Mouse (Mus musculus): ENCODE measurements around the gene Msmp. TPM values are rescaled to one million over a fixed set of nuclear protein-coding genes. Genes with fewer than 3 reads are reported as not detected.
"Not testable (repeated sequence)": the region's sequence is repeated elsewhere in the genome, so short reads cannot be mapped to it uniquely, and the experiment has no call there.

Msmp gene
- polyA plus RNA-seq, 1 experiment = not detected

DNA sequence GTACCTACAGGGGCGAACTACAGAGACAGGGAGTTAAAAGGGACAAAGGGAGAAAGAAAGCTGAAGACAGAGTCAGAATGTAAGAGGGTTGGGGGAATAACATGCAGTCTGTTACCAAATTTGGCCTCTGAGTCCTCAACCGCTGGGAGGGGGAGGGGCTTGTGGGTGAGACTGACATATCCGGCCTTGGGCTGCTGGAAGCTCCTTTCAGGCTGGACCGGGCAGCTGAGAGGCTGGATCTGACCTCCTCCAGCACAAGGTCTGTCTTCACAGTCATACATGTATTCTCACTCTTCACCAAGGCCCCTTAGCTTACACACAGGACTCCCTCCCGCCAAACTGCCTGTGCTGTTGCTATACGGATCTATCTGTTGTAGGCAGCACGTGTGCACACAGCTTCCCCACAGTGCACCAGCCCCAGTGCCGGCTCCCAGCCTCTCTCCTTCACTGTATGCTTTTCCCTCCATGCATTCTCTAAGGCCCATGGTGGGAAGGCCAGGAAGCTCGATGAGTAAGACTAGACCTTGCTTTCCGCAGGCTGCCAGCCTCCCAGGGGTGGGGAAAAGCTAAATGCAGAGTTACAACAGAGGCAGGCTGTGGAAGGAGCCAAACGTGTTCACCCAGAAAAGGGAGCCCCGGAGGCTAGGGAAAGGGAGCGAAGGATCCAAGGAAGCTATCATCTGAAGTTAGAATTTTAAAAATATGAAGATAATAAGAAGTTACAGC is 25.5 kb downstream of the Msmp start:
- Histone ChIP-seq H3K9ac (ENCODE audit: low read depth, poor library complexity, severe bottlenecking) (peak overlapping the region; percentile 6; the same call in 1 of the 2 replicates), H3K4me1 (ENCODE audit: control insufficient read depth, insufficient read depth, low read length) (peaks cover 12% of the 10 kb centered on the region), H3K27me3 (ENCODE audit: control insufficient read depth, insufficient read depth, low read length, poor library complexity, severe bottlenecking) (no peaks in the 10 kb centered on the region), H3K4me3 (ENCODE audit: low read depth, low read length) (peak overlapping the region; percentile 49), H3K36me3 (ENCODE audit: control insufficient read depth, insufficient read depth, low read length, poor library complexity, severe bottlenecking) (peaks cover 22% of the 10 kb centered on the region), H3K27ac (ENCODE audit: insufficient read depth, low read length) (peak overlapping the region; percentile 83), H3K9me3 (replicated peaks; ENCODE audit: control insufficient read depth, insufficient read depth, low read length, poor library complexity, severe bottlenecking) (no peaks in the 10 kb centered on the region)
- peak; percentile 37; the same call in 1 of the 2 replicates for TF ChIP-seq EP300 (IDR thresholded peaks at IDR 0.05; ENCODE audit: insufficient read depth, low read depth, low read length)
- no peak for TF ChIP-seq CTCF (IDR thresholded peaks at IDR 0.05; ENCODE audit: low read depth, low read length)

DNA sequence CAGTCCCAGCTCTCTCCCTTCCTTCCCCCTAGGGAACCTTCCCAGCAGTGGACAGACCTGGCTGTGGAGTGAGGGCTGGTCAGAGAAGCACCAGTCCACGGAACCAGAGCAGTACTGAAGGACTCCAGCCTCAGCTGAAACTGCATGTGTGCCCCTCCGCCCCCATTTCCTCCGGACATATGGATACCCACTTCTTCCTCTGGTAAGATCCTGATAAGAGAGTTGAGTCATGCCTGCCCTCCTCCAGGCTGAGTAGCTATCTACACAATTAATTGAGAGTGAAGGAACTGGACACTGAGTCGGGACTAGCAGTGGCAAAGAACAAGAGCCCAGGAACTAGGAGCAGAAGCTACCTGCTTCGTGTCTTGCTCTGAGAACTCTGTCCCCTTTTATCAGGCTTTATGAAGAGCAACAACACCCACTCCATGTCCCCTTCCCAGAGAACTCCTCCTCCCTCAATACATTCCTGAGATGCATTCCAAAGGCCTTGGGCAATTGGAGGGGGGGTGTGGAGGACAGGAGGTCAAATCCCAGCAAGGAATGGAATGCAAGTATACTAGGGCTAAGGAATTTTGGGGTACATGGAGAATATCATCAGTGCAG is 26.2 kb downstream of the Msmp start:
- Histone ChIP-seq H3K9ac (ENCODE audit: low read depth, poor library complexity, severe bottlenecking) (peak overlapping the region; percentile 42), H3K36me3 (ENCODE audit: control insufficient read depth, insufficient read depth, low read length, poor library complexity, severe bottlenecking) (peaks cover 28% of the 10 kb centered on the region), H3K4me1 (ENCODE audit: control insufficient read depth, insufficient read depth, low read length) (peaks cover 12% of the 10 kb centered on the region), H3K4me3 (ENCODE audit: low read depth, low read length) (peak overlapping the region; percentile 32), H3K27me3 (ENCODE audit: control insufficient read depth, insufficient read depth, low read length, poor library complexity, severe bottlenecking) (no peaks in the 10 kb centered on the region), H3K27ac (ENCODE audit: insufficient read depth, low read length) (peak overlapping the region; percentile 83), H3K9me3 (replicated peaks; ENCODE audit: control insufficient read depth, insufficient read depth, low read length, poor library complexity, severe bottlenecking) (no peaks in the 10 kb centered on the region)
- TF ChIP-seq EP300 (IDR thresholded peaks at IDR 0.05; ENCODE audit: insufficient read depth, low read depth, low read length) (no peak), CTCF (IDR thresholded peaks at IDR 0.05; ENCODE audit: low read depth, low read length) (no peak)

DNA sequence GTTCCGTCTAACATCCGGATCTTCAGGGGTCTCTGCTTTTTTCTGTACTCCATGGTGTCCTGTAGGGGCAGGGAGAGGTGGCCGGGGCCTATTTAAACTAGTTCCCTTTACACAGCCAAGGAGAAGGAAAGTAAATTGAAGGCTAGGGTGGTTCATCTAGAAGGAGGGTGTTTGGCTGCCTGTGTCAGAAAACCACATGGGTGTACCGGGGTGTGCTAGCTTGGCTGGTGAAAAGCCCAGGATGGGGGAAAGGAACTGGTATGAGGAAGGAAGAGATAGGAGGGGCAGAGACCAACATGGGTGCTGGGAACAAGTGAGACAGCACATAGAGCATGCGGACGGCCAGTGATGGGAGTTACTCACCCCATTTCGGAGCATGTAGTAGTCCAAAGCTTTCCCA is 28.4 kb downstream of the Msmp start:
- Histone ChIP-seq H3K9me3 (replicated peaks; ENCODE audit: control insufficient read depth, insufficient read depth, low read length, poor library complexity, severe bottlenecking) (no peaks in the 10 kb centered on the region), H3K9ac (ENCODE audit: low read depth, poor library complexity, severe bottlenecking) (no peak overlapping the region), H3K27ac (ENCODE audit: insufficient read depth, low read length) (no peak overlapping the region), H3K27me3 (ENCODE audit: control insufficient read depth, insufficient read depth, low read length, poor library complexity, severe bottlenecking) (no peaks in the 10 kb centered on the region), H3K36me3 (ENCODE audit: control insufficient read depth, insufficient read depth, low read length, poor library complexity, severe bottlenecking) (peaks cover 41% of the 10 kb centered on the region), H3K4me1 (ENCODE audit: control insufficient read depth, insufficient read depth, low read length) (peaks cover 12% of the 10 kb centered on the region), H3K4me3 (ENCODE audit: low read depth, low read length) (no peak overlapping the region)
- no peak for TF ChIP-seq CTCF (IDR thresholded peaks at IDR 0.05; ENCODE audit: low read depth, low read length)
- TF ChIP-seq POLR2A (IDR thresholded peaks at IDR 0.05; ENCODE audit: insufficient read depth, low read length) = no peak
- no peak for TF ChIP-seq EP300 (IDR thresholded peaks at IDR 0.05; ENCODE audit: insufficient read depth, low read depth, low read length)

DNA sequence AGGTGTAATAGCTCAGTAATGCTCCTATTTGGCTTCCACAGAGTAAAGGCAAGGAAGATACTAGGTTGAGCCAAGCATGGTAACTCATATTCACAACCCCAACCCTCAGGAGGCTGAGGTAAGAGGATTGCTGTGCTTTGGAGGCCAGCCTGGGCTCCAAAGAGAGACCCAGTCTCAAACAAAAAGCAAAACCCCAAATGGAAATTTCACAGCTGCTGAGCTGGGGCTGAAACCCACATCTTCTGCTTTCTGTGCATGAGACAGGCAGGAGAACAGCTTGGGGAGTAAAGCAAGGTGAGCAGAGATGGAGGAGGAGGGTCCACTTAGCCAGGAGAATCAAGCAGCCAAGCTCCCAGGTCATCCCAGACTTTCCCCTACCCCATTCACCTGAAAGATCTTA is 30.4 kb downstream of the Msmp start:
- no peaks in the 10 kb centered on the region for H3K27me3 ChIP-seq (ENCODE audit: control insufficient read depth, insufficient read depth, low read length, poor library complexity, severe bottlenecking)
- H3K9me3 ChIP-seq (replicated peaks; ENCODE audit: control insufficient read depth, insufficient read depth, low read length, poor library complexity, severe bottlenecking) = no peaks in the 10 kb centered on the region
- no peak overlapping the region for H3K9ac ChIP-seq (ENCODE audit: low read depth, poor library complexity, severe bottlenecking)
- no peak overlapping the region for H3K4me3 ChIP-seq (ENCODE audit: low read depth, low read length)
- peaks cover 10% of the 10 kb centered on the region for H3K4me1 ChIP-seq (ENCODE audit: control insufficient read depth, insufficient read depth, low read length)
- TF ChIP-seq EP300 (IDR thresholded peaks at IDR 0.05; ENCODE audit: insufficient read depth, low read depth, low read length) = no peak
- TF ChIP-seq CTCF (IDR thresholded peaks at IDR 0.05; ENCODE audit: low read depth, low read length) = no peak
- no peak for TF ChIP-seq POLR2A (IDR thresholded peaks at IDR 0.05; ENCODE audit: insufficient read depth, low read length)
- peaks cover 57% of the 10 kb centered on the region for H3K36me3 ChIP-seq (ENCODE audit: control insufficient read depth, insufficient read depth, low read length, poor library complexity, severe bottlenecking)
- no peak overlapping the region for H3K27ac ChIP-seq (ENCODE audit: insufficient read depth, low read length)

DNA sequence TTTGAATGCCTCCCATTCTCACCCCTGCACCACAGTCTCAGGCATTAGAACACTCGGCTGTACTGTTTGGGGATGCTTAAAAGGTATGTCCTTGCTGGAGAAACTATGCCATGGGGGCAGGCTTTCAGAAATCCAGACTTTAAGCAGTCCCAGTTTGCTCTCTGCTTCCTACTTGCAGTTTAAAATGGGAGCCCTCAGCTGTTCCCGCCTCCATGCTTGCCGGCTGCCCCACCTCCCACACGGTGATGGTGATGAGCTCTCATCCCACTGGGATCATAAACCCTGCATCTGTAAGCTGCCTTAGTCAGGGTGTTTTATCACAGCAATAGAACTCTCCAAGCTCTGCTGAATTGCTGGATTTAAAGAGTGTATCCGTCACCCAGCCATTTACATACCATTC is 31.9 kb downstream of the Msmp start:
- Histone ChIP-seq H3K27me3 (ENCODE audit: control insufficient read depth, insufficient read depth, low read length, poor library complexity, severe bottlenecking) (no peaks in the 10 kb centered on the region), H3K27ac (ENCODE audit: insufficient read depth, low read length) (no peak overlapping the region), H3K36me3 (ENCODE audit: control insufficient read depth, insufficient read depth, low read length, poor library complexity, severe bottlenecking) (peaks cover 59% of the 10 kb centered on the region), H3K4me3 (ENCODE audit: low read depth, low read length) (no peak overlapping the region), H3K4me1 (ENCODE audit: control insufficient read depth, insufficient read depth, low read length) (peaks cover 5% of the 10 kb centered on the region), H3K9ac (ENCODE audit: low read depth, poor library complexity, severe bottlenecking) (no peak overlapping the region), H3K9me3 (replicated peaks; ENCODE audit: control insufficient read depth, insufficient read depth, low read length, poor library complexity, severe bottlenecking) (no peaks in the 10 kb centered on the region)
- TF ChIP-seq CTCF (IDR thresholded peaks at IDR 0.05; ENCODE audit: low read depth, low read length) (no peak), POLR2A (IDR thresholded peaks at IDR 0.05; ENCODE audit: insufficient read depth, low read length) (no peak), EP300 (IDR thresholded peaks at IDR 0.05; ENCODE audit: insufficient read depth, low read depth, low read length) (no peak)

DNA sequence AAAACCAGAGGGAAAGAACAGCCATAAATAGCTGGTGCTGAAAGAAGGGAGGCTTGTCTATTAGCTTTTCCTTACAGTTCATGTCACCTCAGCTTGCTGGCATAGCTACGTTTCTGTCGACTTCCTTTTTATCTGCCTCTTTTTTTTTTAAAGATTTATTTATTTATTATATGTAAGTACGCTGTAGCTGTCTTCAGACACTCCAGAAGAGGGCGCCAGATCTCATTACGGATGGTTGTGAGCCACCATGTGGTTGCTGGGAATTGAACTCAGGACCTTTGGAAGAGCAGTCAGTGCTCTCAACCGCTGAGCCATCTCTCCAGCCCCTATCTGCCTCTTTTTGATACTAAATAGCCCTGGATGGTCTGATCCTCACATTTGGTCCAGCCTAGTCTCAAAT is 32.4 kb downstream of the Msmp start:
- peaks cover 59% of the 10 kb centered on the region for H3K36me3 ChIP-seq (ENCODE audit: control insufficient read depth, insufficient read depth, low read length, poor library complexity, severe bottlenecking)
- H3K9ac ChIP-seq (ENCODE audit: low read depth, poor library complexity, severe bottlenecking) = not testable (repeated sequence)

More for the DNA sequence above, 32.4 kb downstream of the Msmp start:
- H3K4me3 ChIP-seq (ENCODE audit: low read depth, low read length); H3K27me3 ChIP-seq (ENCODE audit: control insufficient read depth, insufficient read depth, low read length, poor library complexity, severe bottlenecking); H3K9me3 ChIP-seq (replicated peaks; ENCODE audit: control insufficient read depth, insufficient read depth, low read length, poor library complexity, severe bottlenecking); H3K27ac ChIP-seq (ENCODE audit: insufficient read depth, low read length); H3K4me1 ChIP-seq (ENCODE audit: control insufficient read depth, insufficient read depth, low read length): not testable (repeated sequence)
